Mouse (Mus musculus) heart, postnatal 36 days (tissue): ENCODE results near the gene Gm45785. TPM values are rescaled to one million over a fixed set of nuclear protein-coding genes. Genes with fewer than 3 reads are reported as not detected.
"Not testable (repeated sequence)": the region's sequence is repeated elsewhere in the genome, so short reads cannot be mapped to it uniquely, and the experiment has no call there.

Source experiments
- DNase-seq, 2 experiments: peaks; one replicate each; pipeline ENCODE4 v3.0.0; 2021 to 2022
- intact Hi-C: fragments of 180-260 bp; cut with DNase I; formaldehyde crosslinking; loops from one replicate; pipeline ENCODE4 v1.15.1; 2025
- total RNA-seq, 2 experiments: library from RNA; stranded (reverse); gene quantifications; 2 replicates each; pipeline ENCODE4 v1.2.3; 2021

Gm45785 gene
- not detected for total RNA-seq

GRCm38 (mm10) chr7:140855860-140856784 lies at the start of gene Gm45785:
TSS of gene Gm45785 (minus strand) at chr7:140856331.
- intact Hi-C loops = loop anchor here (5.0 kb wide), 2 partner anchors 151 to 336 kb away; partner anchors contain the start of genes Hras and Lrrc56
- DNase-seq = peak; percentile 79 to 81

GRCm38 (mm10) chr7:140905642-140906081 lies 49.5 kb upstream of the Gm45785 start:
- intact Hi-C loops = no loop called here

GRCm38 (mm10) chr7:140903212-140903611 lies 47.1 kb upstream of the Gm45785 start:
- peak; percentile 82 to 92 for DNase-seq
- intact Hi-C loops = loop anchor here (1.0 kb wide), 1 partner anchor 59 kb away; no protein-coding TSS in a partner anchor

More at GRCm38 (mm10) chr7:140905642-140906081, 49.5 kb upstream of the Gm45785 start:
- DNase-seq = no peak

GRCm38 (mm10) chr7:140902036-140902875 lies 46.1 kb upstream of the Gm45785 start:
- no peak for DNase-seq
- intact Hi-C loops = no loop called here

GRCm38 (mm10) chr7:140900220-140900619 lies 44.1 kb upstream of the Gm45785 start, which contains the start of gene Cox8b:
TSS of gene Cox8b (minus strand) at chr7:140900446.
- intact Hi-C loops = no loop called here
- peak; percentile 49 to 56 for DNase-seq

- DNase-seq = no peak
- intact Hi-C loops = no loop called here
Observed at GRCm38 (mm10) chr7:140899121-140899520, 43.0 kb upstream of the Gm45785 start.

- DNase-seq = no peak
- intact Hi-C loops = no loop called here
Observed at GRCm38 (mm10) chr7:140897863-140898262, 41.7 kb upstream of the Gm45785 start.

GRCm38 (mm10) chr7:140894611-140895010 lies 38.5 kb upstream of the Gm45785 start:
- intact Hi-C loops = no loop called here
- DNase-seq = no peak

GRCm38 (mm10) chr7:140894031-140894430 lies 37.9 kb upstream of the Gm45785 start:
- intact Hi-C loops = no loop called here
- no peak for DNase-seq

GRCm38 (mm10) chr7:140890636-140891035 lies 34.5 kb upstream of the Gm45785 start:
- intact Hi-C loops, DNase-seq: not testable (repeated sequence)

- intact Hi-C loops = loop anchor here (1.0 kb wide), 1 partner anchor 25 kb away; the partner anchor contains the start of gene Bet1l
Observed at GRCm38 (mm10) chr7:140882469-140882803, 26.3 kb upstream of the Gm45785 start.

GRCm38 (mm10) chr7:140881696-140882468 lies 25.8 kb upstream of the Gm45785 start, which contains the start of the genes Psmd13 and Sirt3:
TSS of gene Psmd13 (plus strand) at chr7:140881968.
TSS of gene Sirt3 (minus strand) at chr7:140882309.
- intact Hi-C loops = loop anchor here (1.0 kb wide), 1 partner anchor 25 kb away; the partner anchor contains the start of gene Bet1l

More at GRCm38 (mm10) chr7:140882469-140882803, 26.3 kb upstream of the Gm45785 start:
- DNase-seq = no peak

GRCm38 (mm10) chr7:140880865-140881515 lies 24.9 kb upstream of the Gm45785 start:
- DNase-seq = no peak
- intact Hi-C loops = no loop called here

More at GRCm38 (mm10) chr7:140881696-140882468, 25.8 kb upstream of the Gm45785 start, which contains the start of the genes Psmd13 and Sirt3:
- peak; percentile 92 to 94 for DNase-seq

- intact Hi-C loops = no loop called here
- no peak for DNase-seq
Observed at GRCm38 (mm10) chr7:140880419-140880818, 24.3 kb upstream of the Gm45785 start.

GRCm38 (mm10) chr7:140879355-140879754 lies 23.2 kb upstream of the Gm45785 start:
- intact Hi-C loops = no loop called here
- DNase-seq = no peak

GRCm38 (mm10) chr7:140877364-140877763 lies 21.2 kb upstream of the Gm45785 start:
- no peak for DNase-seq
- intact Hi-C loops = no loop called here

GRCm38 (mm10) chr7:140874224-140874623 lies 18.1 kb upstream of the Gm45785 start:
- intact Hi-C loops = no loop called here
- DNase-seq = no peak

- intact Hi-C loops = no loop called here
- no peak for DNase-seq
Observed at GRCm38 (mm10) chr7:140864761-140865160, 8.6 kb upstream of the Gm45785 start.

GRCm38 (mm10) chr7:140860728-140861127 lies 4.6 kb upstream of the Gm45785 start:
- DNase-seq = no peak
- intact Hi-C loops = no loop called here
